Mouse (Mus musculus) brain, embryonic 14.5 days (tissue): ENCODE data around the gene Pafah2.

Experiments
- CTCF ChIP-seq: fragments of 200-500 bp; IDR thresholded peaks from 2 replicates; pipeline ENCODE4 v1.5.1; 2012; ENCODE audit warnings: inconsistent platforms, mild to moderate bottlenecking, moderate library complexity, borderline replicate concordance; ENCODE audit not compliant: insufficient read depth, insufficient read length; ENCODE audit errors: extremely low read depth
- POLR2A ChIP-seq: fragments of 200-500 bp; IDR thresholded peaks from 2 replicates; pipeline ENCODE4 v1.6.1; 2012; ENCODE audit warnings: mild to moderate bottlenecking, inconsistent platforms, borderline replicate concordance; ENCODE audit not compliant: poor library complexity, insufficient read depth, insufficient read length, severe bottlenecking; ENCODE audit errors: extremely low read depth

DNA sequence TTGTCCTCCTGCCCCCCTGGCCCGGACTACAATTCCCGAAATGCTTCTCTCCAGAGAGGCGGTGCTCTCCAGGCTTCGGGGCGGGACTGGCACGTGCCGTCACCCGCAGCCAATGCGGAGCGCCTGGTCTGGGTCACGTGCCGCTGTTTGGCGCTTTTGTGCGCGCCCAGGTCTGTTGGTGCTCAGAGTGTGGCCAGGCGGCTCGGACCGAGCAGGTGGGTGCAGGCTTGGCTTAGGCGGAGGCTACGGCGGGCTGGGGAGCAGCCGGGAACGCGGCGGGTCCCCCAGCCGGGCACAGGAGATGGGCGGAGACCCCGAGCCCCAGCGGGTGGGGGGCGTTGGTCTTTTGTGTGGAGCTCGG lies 72.1 kb downstream of the Pafah2 start, which contains the start of gene Stmn1:
- no peak for TF ChIP-seq CTCF
- TF ChIP-seq POLR2A = peak; percentile 99
